Mouse (Mus musculus): Measurements from ENCODE around the gene Matn4. TPM values are rescaled to one million over a fixed set of nuclear protein-coding genes. Genes with fewer than 3 reads are reported as not detected.
A peak's percentile ranks its signal among the peaks of the same experiment; 100 is the strongest.

Gene Matn4
- total and polyA plus RNA-seq, 3 experiments, result 0.26 to 0.70 (median 0.43) TPM

GRCm38 (mm10) chr2:164403396-164404081, 1.4 kb downstream of the Matn4 start:
- WGBS, result 29% methylated on average over 14 of the region's 14 CpGs
- Histone ChIP-seq H3K4me3 (no peak overlapping the region), H3K9ac (ENCODE audit: low read depth, low read length) (no peak overlapping the region), H3K27me3 (ENCODE audit: control insufficient read depth, insufficient read depth, low read length) (peaks cover 8% of the 10 kb centered on the region), H3K79me2 (replicated peaks; ENCODE audit: control insufficient read depth, insufficient read depth, low read length) (no peaks in the 10 kb centered on the region), H3K27ac (no peak overlapping the region), H3K36me3 (ENCODE audit: control insufficient read depth, insufficient read depth, low read length) (no peaks in the 10 kb centered on the region), H3K4me1 (ENCODE audit: control insufficient read depth, insufficient read depth, low read length) (peaks cover 2% of the 10 kb centered on the region; the same call in 1 of the 2 replicates)
- intact Hi-C loops (cut with DNase I), result loop anchor here (10.0 kb wide), 1 partner anchor 269 kb away; no protein-coding TSS in a partner anchor
- no peak for DNase-seq
- no peak for TF ChIP-seq EP300 (IDR thresholded peaks at IDR 0.05; ENCODE audit: insufficient read depth, low read depth, low read length)
- TF ChIP-seq POLR2A (IDR thresholded peaks at IDR 0.05; ENCODE audit: insufficient read depth, low read depth, low read length), result no peak
- no peak for TF ChIP-seq CTCF (IDR thresholded peaks at IDR 0.05)

- TF ChIP-seq CTCF (IDR thresholded peaks at IDR 0.05) (no peak; the same call in 1 of the 2 replicates), EP300 (IDR thresholded peaks at IDR 0.05; ENCODE audit: insufficient read depth, low read depth, low read length) (no peak), POLR2A (IDR thresholded peaks at IDR 0.05; ENCODE audit: insufficient read depth, low read depth, low read length) (no peak)
- no peak within 1 kb of the TSS for H3K9ac ChIP-seq (ENCODE audit: low read depth, low read length)
- H3K27ac ChIP-seq, result no peak within 1 kb of the TSS
- peaks cover 8% of the 10 kb centered on the region for H3K27me3 ChIP-seq (ENCODE audit: control insufficient read depth, insufficient read depth, low read length)
- no peaks in the 10 kb centered on the region for H3K36me3 ChIP-seq (ENCODE audit: control insufficient read depth, insufficient read depth, low read length)
- DNase-seq, result peak; percentile 71 to 77
- WGBS, result 8% methylated on average over 17 of the region's 17 CpGs
- no peaks in the 10 kb centered on the region for H3K79me2 ChIP-seq (replicated peaks; ENCODE audit: control insufficient read depth, insufficient read depth, low read length)
- no peak within 1 kb of the TSS for H3K4me3 ChIP-seq
- intact Hi-C loops (cut with DNase I), result loop anchor here (10.0 kb wide), 1 partner anchor 268 kb away; no protein-coding TSS in a partner anchor
- H3K4me1 ChIP-seq (ENCODE audit: control insufficient read depth, insufficient read depth, low read length), result peaks cover 2% of the 10 kb centered on the region; the same call in 1 of the 2 replicates
Measured at GRCm38 (mm10) chr2:164402906-164403305, 2.1 kb downstream of the Matn4 start, which contains the start of gene Rbpjl. TSS of gene Rbpjl (plus strand) at chr2:164403141.

- H3K27me3 ChIP-seq (ENCODE audit: control insufficient read depth, insufficient read depth, low read length), result peaks cover 8% of the 10 kb centered on the region
- H3K27ac ChIP-seq, result no peak overlapping the region
- no peaks in the 10 kb centered on the region for H3K79me2 ChIP-seq (replicated peaks; ENCODE audit: control insufficient read depth, insufficient read depth, low read length)
- 65% methylated on average over 12 of the region's 12 CpGs for WGBS
- intact Hi-C loops (cut with DNase I), result no loop called here
- no peak overlapping the region for H3K9ac ChIP-seq (ENCODE audit: low read depth, low read length)
- no peaks in the 10 kb centered on the region for H3K36me3 ChIP-seq (ENCODE audit: control insufficient read depth, insufficient read depth, low read length)
- H3K4me3 ChIP-seq, result no peak overlapping the region
- no peak for TF ChIP-seq CTCF (IDR thresholded peaks at IDR 0.05)
- no peak for TF ChIP-seq EP300 (IDR thresholded peaks at IDR 0.05; ENCODE audit: insufficient read depth, low read depth, low read length)
- TF ChIP-seq POLR2A (IDR thresholded peaks at IDR 0.05; ENCODE audit: insufficient read depth, low read depth, low read length), result no peak
- DNase-seq, result no peak
- H3K4me1 ChIP-seq (ENCODE audit: control insufficient read depth, insufficient read depth, low read length), result no peaks in the 10 kb centered on the region
Measured at GRCm38 (mm10) chr2:164396911-164397310, 8.0 kb downstream of the Matn4 start.

- H3K4me1 ChIP-seq (ENCODE audit: control insufficient read depth, insufficient read depth, low read length), result no peaks in the 10 kb centered on the region
- TF ChIP-seq EP300 (IDR thresholded peaks at IDR 0.05; ENCODE audit: insufficient read depth, low read depth, low read length), result no peak
- TF ChIP-seq CTCF (IDR thresholded peaks at IDR 0.05), result no peak
- TF ChIP-seq POLR2A (IDR thresholded peaks at IDR 0.05; ENCODE audit: insufficient read depth, low read depth, low read length), result no peak
- no peaks in the 10 kb centered on the region for H3K36me3 ChIP-seq (ENCODE audit: control insufficient read depth, insufficient read depth, low read length)
- 88% methylated on average over 7 of the region's 7 CpGs for WGBS
- no peak overlapping the region for H3K27ac ChIP-seq
- intact Hi-C loops (cut with DNase I), result no loop called here
- no peak overlapping the region for H3K4me3 ChIP-seq
- H3K79me2 ChIP-seq (replicated peaks; ENCODE audit: control insufficient read depth, insufficient read depth, low read length), result no peaks in the 10 kb centered on the region
- H3K27me3 ChIP-seq (ENCODE audit: control insufficient read depth, insufficient read depth, low read length), result peaks cover 6% of the 10 kb centered on the region
- H3K9ac ChIP-seq (ENCODE audit: low read depth, low read length), result no peak overlapping the region
- DNase-seq, result no peak
Measured at GRCm38 (mm10) chr2:164396076-164396475, 8.9 kb downstream of the Matn4 start.

- DNase-seq, result no peak
- no peaks in the 10 kb centered on the region for H3K36me3 ChIP-seq (ENCODE audit: control insufficient read depth, insufficient read depth, low read length)
- H3K27me3 ChIP-seq (ENCODE audit: control insufficient read depth, insufficient read depth, low read length), result peaks cover 3% of the 10 kb centered on the region; the same call in 1 of the 2 replicates
- no peak overlapping the region for H3K9ac ChIP-seq (ENCODE audit: low read depth, low read length)
- no peak overlapping the region for H3K4me3 ChIP-seq
- H3K79me2 ChIP-seq (replicated peaks; ENCODE audit: control insufficient read depth, insufficient read depth, low read length), result no peaks in the 10 kb centered on the region
- intact Hi-C loops (cut with DNase I), result no loop called here
- WGBS, result 77% methylated on average over 29 of the region's 29 CpGs
- no peaks in the 10 kb centered on the region for H3K4me1 ChIP-seq (ENCODE audit: control insufficient read depth, insufficient read depth, low read length)
- no peak overlapping the region for H3K27ac ChIP-seq
- no peak for TF ChIP-seq CTCF (IDR thresholded peaks at IDR 0.05)
Measured at GRCm38 (mm10) chr2:164393126-164393525, 11.8 kb downstream of the Matn4 start.

GRCm38 (mm10) chr2:164389499-164389898, 15.5 kb downstream of the Matn4 start:
- WGBS, result under 1% methylated on average over 30 of the region's 30 CpGs
- TF ChIP-seq EP300 (IDR thresholded peaks at IDR 0.05; ENCODE audit: insufficient read depth, low read depth, low read length), result no peak
- peak; percentile 83 for TF ChIP-seq CTCF (IDR thresholded peaks at IDR 0.05)
- peak; percentile 74 to 87 for DNase-seq
- H3K4me3 ChIP-seq, result peak overlapping the region; percentile 43
- peak overlapping the region; percentile 57 for H3K9ac ChIP-seq (ENCODE audit: low read depth, low read length)
- H3K27me3 ChIP-seq (ENCODE audit: control insufficient read depth, insufficient read depth, low read length), result peaks cover 3% of the 10 kb centered on the region; the same call in 1 of the 2 replicates
- no peaks in the 10 kb centered on the region for H3K36me3 ChIP-seq (ENCODE audit: control insufficient read depth, insufficient read depth, low read length)
- H3K79me2 ChIP-seq (replicated peaks; ENCODE audit: control insufficient read depth, insufficient read depth, low read length), result no peaks in the 10 kb centered on the region
- no peaks in the 10 kb centered on the region; the same call in 1 of the 2 replicates for H3K4me1 ChIP-seq (ENCODE audit: control insufficient read depth, insufficient read depth, low read length)
- H3K27ac ChIP-seq, result no peak overlapping the region
- intact Hi-C loops (cut with DNase I), result loop anchor here (5.0 kb wide), 1 partner anchor 287 kb away; no protein-coding TSS in a partner anchor

Measured in heart, adult 2 months (tissue).